Mouse (Mus musculus): ENCODE results near the gene Dalrd3. TPM values are rescaled to one million over a fixed set of nuclear protein-coding genes. Genes with fewer than 3 reads are reported as not detected.
"Not testable (repeated sequence)": the region's sequence is repeated elsewhere in the genome, so short reads cannot be mapped to it uniquely, and the experiment has no call there.

Dalrd3 gene
- polyA plus RNA-seq, 1 experiment from 2014 or later = 127 TPM

DNA sequence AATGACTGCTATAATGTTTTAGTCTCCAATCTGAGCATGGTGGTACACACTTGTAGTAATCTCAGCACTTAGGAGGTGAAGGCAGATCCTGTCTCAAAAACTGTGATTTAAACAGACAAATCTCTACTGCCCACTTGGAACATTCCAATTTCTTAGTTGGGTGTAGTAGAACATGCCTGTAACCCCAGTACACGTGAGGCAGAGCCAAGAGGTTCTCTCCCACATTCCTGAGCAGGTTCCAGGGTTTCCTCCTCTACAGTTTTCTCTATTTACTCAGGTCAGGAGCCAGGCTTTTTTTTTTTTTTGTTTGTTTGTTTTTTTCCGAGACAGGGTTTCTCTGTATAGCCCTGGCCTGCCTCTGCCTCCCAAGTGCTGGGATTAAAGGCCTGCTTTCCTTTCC lies 30.3 kb downstream of the Dalrd3 start:
- Histone ChIP-seq H3K9ac (no peak overlapping the region), H3K9me3 (ENCODE audit: low read depth, low read length) (no peaks in the 10 kb centered on the region), H3K4me2 (no peak overlapping the region), H3K36me3 (ENCODE audit: insufficient read depth) (peaks cover 22% of the 10 kb centered on the region), H3K27me3 (ENCODE audit: insufficient read depth, low read length) (no peaks in the 10 kb centered on the region), H3K4me3 (ENCODE audit: low read depth, low read length) (no peak overlapping the region), H3K27ac (ENCODE audit: low read depth) (no peak overlapping the region), H3K4me1 (ENCODE audit: insufficient read depth) (no peaks in the 10 kb centered on the region)
- whole genome bisulfite sequencing = 23% methylated on average over 2 of the region's 2 CpGs
- ATAC-seq (ENCODE audit: insufficient read depth) (no peak), DNase-seq (no peak)
- no peak for TF ChIP-seq CTCF (IDR thresholded peaks at IDR 0.05; ENCODE audit: low read depth)

DNA sequence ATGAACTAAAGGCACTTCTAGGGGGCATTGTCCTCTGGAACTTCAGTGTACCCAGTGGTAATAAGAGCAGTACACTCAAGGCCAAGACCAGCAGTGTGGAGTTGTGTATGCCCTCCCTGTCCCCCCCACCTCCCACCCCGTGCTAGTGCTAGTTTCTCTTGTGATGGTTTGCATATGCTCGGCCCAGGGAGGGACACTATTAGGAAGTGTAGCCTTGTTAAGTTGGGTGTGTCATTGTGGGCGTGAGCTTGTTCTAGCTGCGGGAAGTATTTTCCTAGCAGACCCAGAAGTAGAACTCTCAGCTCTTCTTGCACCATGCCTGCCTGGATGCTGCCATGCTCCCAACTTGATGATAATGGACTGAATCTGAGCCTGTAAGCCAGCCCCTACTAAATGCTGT lies 32.3 kb downstream of the Dalrd3 start:
- no peaks in the 10 kb centered on the region for H3K9me3 ChIP-seq (ENCODE audit: low read depth, low read length)
- no peak overlapping the region for H3K9ac ChIP-seq
- DNase-seq (no peak), ATAC-seq (ENCODE audit: insufficient read depth) (no peak)
- WGBS = 74% methylated on average over 4 of the region's 4 CpGs
- no peak overlapping the region for H3K27ac ChIP-seq (ENCODE audit: low read depth)
- H3K4me1 ChIP-seq (ENCODE audit: insufficient read depth) = no peaks in the 10 kb centered on the region
- H3K27me3 ChIP-seq (ENCODE audit: insufficient read depth, low read length) = no peaks in the 10 kb centered on the region
- H3K4me2 ChIP-seq = no peak overlapping the region
- H3K4me3 ChIP-seq (ENCODE audit: low read depth, low read length) = no peak overlapping the region
- no peak for TF ChIP-seq CTCF (IDR thresholded peaks at IDR 0.05; ENCODE audit: low read depth)
- H3K36me3 ChIP-seq (ENCODE audit: insufficient read depth) = peaks cover 39% of the 10 kb centered on the region

DNA sequence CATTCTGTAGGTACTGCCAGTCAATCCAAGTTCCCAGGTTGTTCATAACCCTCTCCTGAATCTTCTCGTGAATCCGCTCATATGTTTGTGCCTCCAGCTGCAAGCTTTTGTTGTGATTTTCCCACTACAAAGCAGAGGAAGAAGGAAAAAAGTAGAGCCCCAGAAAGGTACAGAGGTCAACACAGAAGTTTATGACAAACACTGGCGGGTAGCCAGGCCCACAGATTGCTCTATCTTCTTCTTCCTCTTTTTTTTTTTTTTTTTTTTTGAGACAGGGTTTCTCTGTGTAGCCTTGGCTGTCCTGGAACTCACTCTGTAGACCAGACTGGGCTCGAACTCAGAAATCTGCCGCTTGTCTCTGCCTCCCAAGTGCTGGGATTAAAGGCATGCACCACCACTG lies 38.2 kb downstream of the Dalrd3 start:
- 82% methylated on average over 5 of the region's 5 CpGs for WGBS
- H3K9me3 ChIP-seq (ENCODE audit: low read depth, low read length) = not testable (repeated sequence)
- H3K36me3 ChIP-seq (ENCODE audit: insufficient read depth) = peaks cover 97% of the 10 kb centered on the region

DNA sequence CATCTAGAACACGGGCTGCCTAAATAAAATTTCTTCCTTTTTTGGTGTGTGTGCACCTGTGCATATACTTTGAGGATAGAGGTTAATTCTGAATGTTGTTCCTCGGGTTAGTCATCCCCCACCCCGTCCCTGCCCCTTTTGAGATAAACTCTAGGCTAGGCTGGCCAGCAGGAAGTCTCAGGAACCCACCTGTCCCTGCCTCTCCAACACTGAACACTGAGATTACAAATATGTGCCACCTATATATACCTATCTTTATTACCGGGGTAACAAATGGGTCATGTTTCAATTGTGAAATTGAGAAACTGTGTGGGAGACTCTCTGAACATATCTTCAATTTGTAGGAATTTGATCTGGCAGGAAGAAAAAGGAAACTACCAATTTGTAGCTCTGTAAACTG lies 39.2 kb downstream of the Dalrd3 start:
- no peak for DNase-seq
- Histone ChIP-seq H3K4me1 (ENCODE audit: insufficient read depth) (no peaks in the 10 kb centered on the region), H3K27ac (ENCODE audit: low read depth) (no peak overlapping the region), H3K9ac (no peak overlapping the region), H3K4me3 (ENCODE audit: low read depth, low read length) (no peak overlapping the region), H3K27me3 (ENCODE audit: insufficient read depth, low read length) (no peaks in the 10 kb centered on the region), H3K36me3 (ENCODE audit: insufficient read depth) (peaks cover 97% of the 10 kb centered on the region), H3K4me2 (no peak overlapping the region), H3K9me3 (ENCODE audit: low read depth, low read length) (no peaks in the 10 kb centered on the region)
- WGBS = 80% methylated on average over 4 of the region's 4 CpGs
- no peak for ATAC-seq (ENCODE audit: insufficient read depth)
- no peak for TF ChIP-seq CTCF (IDR thresholded peaks at IDR 0.05; ENCODE audit: low read depth)

More for the DNA sequence above, 38.2 kb downstream of the Dalrd3 start:
- not testable (repeated sequence) for H3K4me3 ChIP-seq (ENCODE audit: low read depth, low read length); H3K9ac ChIP-seq; DNase-seq; H3K27ac ChIP-seq (ENCODE audit: low read depth); H3K4me1 ChIP-seq (ENCODE audit: insufficient read depth); ATAC-seq (ENCODE audit: insufficient read depth); H3K27me3 ChIP-seq (ENCODE audit: insufficient read depth, low read length); H3K4me2 ChIP-seq

DNA sequence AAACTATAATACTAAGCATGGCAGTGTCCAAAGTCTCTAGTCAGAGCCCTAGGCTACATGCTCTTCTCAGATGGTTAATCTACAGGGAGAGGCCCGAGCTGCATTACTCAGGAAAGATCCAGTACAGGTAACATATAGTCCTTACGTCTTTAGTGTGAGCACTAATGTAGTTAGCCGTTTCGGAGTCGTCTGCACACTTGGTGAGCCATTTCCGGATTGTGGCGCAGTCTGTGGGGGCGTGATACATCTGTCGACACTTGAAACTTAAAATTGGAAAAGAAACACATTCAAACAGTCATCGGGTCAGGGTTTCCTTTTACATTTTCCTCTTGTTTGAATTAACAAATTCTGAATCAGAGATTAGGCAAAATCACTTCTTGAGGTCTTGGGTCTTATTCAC lies 41.8 kb downstream of the Dalrd3 start:
- no peak for ATAC-seq (ENCODE audit: insufficient read depth)
- Histone ChIP-seq H3K9me3 (ENCODE audit: low read depth, low read length) (no peaks in the 10 kb centered on the region), H3K27me3 (ENCODE audit: insufficient read depth, low read length) (no peaks in the 10 kb centered on the region), H3K4me1 (ENCODE audit: insufficient read depth) (no peaks in the 10 kb centered on the region), H3K4me2 (no peak overlapping the region), H3K27ac (ENCODE audit: low read depth) (no peak overlapping the region), H3K4me3 (ENCODE audit: low read depth, low read length) (no peak overlapping the region), H3K9ac (no peak overlapping the region), H3K36me3 (ENCODE audit: insufficient read depth) (peaks cover 94% of the 10 kb centered on the region)
- TF ChIP-seq CTCF (IDR thresholded peaks at IDR 0.05; ENCODE audit: low read depth) = no peak
- 95% methylated on average over 10 of the region's 10 CpGs for WGBS
- no peak for DNase-seq

DNA sequence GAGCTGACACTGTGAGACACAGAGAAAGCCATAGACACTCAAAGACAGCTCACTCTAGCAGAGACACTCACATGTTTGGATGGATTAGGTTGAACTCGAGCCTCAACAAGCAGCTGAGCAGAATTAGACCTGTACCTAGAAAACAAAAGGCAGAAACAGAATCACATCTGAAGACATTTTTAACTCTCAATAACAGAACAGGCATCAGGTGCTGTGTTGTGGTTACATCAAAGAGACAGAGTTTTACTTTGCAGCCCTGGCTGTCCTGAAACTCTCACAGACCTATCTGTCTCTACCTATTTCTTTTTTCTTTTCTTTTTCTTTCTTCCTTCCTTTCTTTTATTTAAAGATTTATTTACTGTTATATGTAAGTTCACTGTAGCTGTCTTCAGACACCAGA lies 47.6 kb downstream of the Dalrd3 start:
- WGBS = 100% methylated on average over 1 of the region's 1 CpGs
- TF ChIP-seq CTCF (IDR thresholded peaks at IDR 0.05; ENCODE audit: low read depth) = no peak
- Histone ChIP-seq H3K4me1 (ENCODE audit: insufficient read depth) (no peaks in the 10 kb centered on the region), H3K4me3 (ENCODE audit: low read depth, low read length) (no peak overlapping the region), H3K27me3 (ENCODE audit: insufficient read depth, low read length) (no peaks in the 10 kb centered on the region), H3K4me2 (no peak overlapping the region), H3K9ac (no peak overlapping the region), H3K27ac (ENCODE audit: low read depth) (no peak overlapping the region), H3K9me3 (ENCODE audit: low read depth, low read length) (no peaks in the 10 kb centered on the region), H3K36me3 (ENCODE audit: insufficient read depth) (peaks cover 78% of the 10 kb centered on the region)
- DNase-seq (no peak), ATAC-seq (ENCODE audit: insufficient read depth) (no peak)

MicroRNAs within 50 kb of the gene (microRNA counts, 519-probe panel; counts per million panel counts)
- microRNA mmu-miR-191 (3,092 counts per million, percentile 59 among the panel's probes with 10 or more counts), microRNA mmu-miR-425 (2,711 counts per million, percentile 50 among the panel's probes with 10 or more counts)

Small RNA genes lying within 50 kb of the gene (microRNA-seq; reads per million reads assigned to microRNA genes)
- gene Gm24083 (ENCODE audit: borderline number of aligned reads) = not detected
- not detected for gene Mir191 (ENCODE audit: borderline number of aligned reads)
- 2,616 reads per million, percentile 82 among the genes with 10 or more reads in this experiment for gene Mir425 (ENCODE audit: borderline number of aligned reads)

Other genes starting within 250 kb of the Dalrd3 start
- gene Gpx1, start 231.0 kb upstream of the Dalrd3 start, polyA plus RNA-seq (2014; fragmentation: Nextera tagmentation; extraction: Ambion mirVana) = 617 and 664 TPM in 2 replicates
- gene Usp4, start 222.0 kb upstream of the Dalrd3 start, polyA plus RNA-seq (2014; fragmentation: Nextera tagmentation; extraction: Ambion mirVana) = 110 and 113 TPM in 2 replicates
- 0.78 and 1.1 TPM in 2 replicates for gene 1700102P08Rik, start 177.1 kb upstream of the Dalrd3 start, polyA plus RNA-seq (2014; fragmentation: Nextera tagmentation; extraction: Ambion mirVana)
- 3.0 and 4.1 TPM in 2 replicates for gene Ccdc36, start 141.4 kb upstream of the Dalrd3 start, polyA plus RNA-seq (2014; fragmentation: Nextera tagmentation; extraction: Ambion mirVana)
- gene BC048562, start 133.4 kb upstream of the Dalrd3 start, polyA plus RNA-seq (2014; fragmentation: Nextera tagmentation; extraction: Ambion mirVana) = not detected in 2 replicates
- 46.7 and 46.9 TPM in 2 replicates for gene Ccdc71, start 109.4 kb upstream of the Dalrd3 start, polyA plus RNA-seq (2014; fragmentation: Nextera tagmentation; extraction: Ambion mirVana)
- 46.4 and 46.7 TPM in 2 replicates for gene Klhdc8b, start 108.3 kb upstream of the Dalrd3 start, polyA plus RNA-seq (2014; fragmentation: Nextera tagmentation; extraction: Ambion mirVana)
- gene Lamb2, start 90.2 kb upstream of the Dalrd3 start, polyA plus RNA-seq (2014; fragmentation: Nextera tagmentation; extraction: Ambion mirVana) = 47.9 and 48.6 TPM in 2 replicates
- 56.9 and 63.3 TPM in 2 replicates for gene Usp19, start 79.3 kb upstream of the Dalrd3 start, polyA plus RNA-seq (2014; fragmentation: Nextera tagmentation; extraction: Ambion mirVana)
- 97.1 and 97.7 TPM in 2 replicates for gene Qars, start 62.2 kb upstream of the Dalrd3 start, polyA plus RNA-seq (2014; fragmentation: Nextera tagmentation; extraction: Ambion mirVana)
- 139 and 145 TPM in 2 replicates for gene Qrich1, start 53.1 kb upstream of the Dalrd3 start, polyA plus RNA-seq (2014; fragmentation: Nextera tagmentation; extraction: Ambion mirVana)
- gene Impdh2, start 9.6 kb upstream of the Dalrd3 start, polyA plus RNA-seq (2014; fragmentation: Nextera tagmentation; extraction: Ambion mirVana) = 199 and 202 TPM in 2 replicates
- gene Ndufaf3, start 2.5 kb upstream of the Dalrd3 start, polyA plus RNA-seq (2014; fragmentation: Nextera tagmentation; extraction: Ambion mirVana) = 39.7 and 46.9 TPM in 2 replicates
- 106 and 117 TPM in 2 replicates for gene Wdr6, start 8.9 kb downstream of the Dalrd3 start, polyA plus RNA-seq (2014; fragmentation: Nextera tagmentation; extraction: Ambion mirVana)
- gene P4htm, start 27.8 kb downstream of the Dalrd3 start, polyA plus RNA-seq (2014; fragmentation: Nextera tagmentation; extraction: Ambion mirVana) = 5.7 and 6.1 TPM in 2 replicates
- gene Arih2, start 79.5 kb downstream of the Dalrd3 start, polyA plus RNA-seq (2014; fragmentation: Nextera tagmentation; extraction: Ambion mirVana) = 41.6 and 44.9 TPM in 2 replicates
- 27.6 and 29.6 TPM in 2 replicates for gene Slc25a20, start 92.2 kb downstream of the Dalrd3 start, polyA plus RNA-seq (2014; fragmentation: Nextera tagmentation; extraction: Ambion mirVana)
- 35.0 and 38.1 TPM in 2 replicates for gene Prkar2a, start 119.4 kb downstream of the Dalrd3 start, polyA plus RNA-seq (2014; fragmentation: Nextera tagmentation; extraction: Ambion mirVana)
- gene Ip6k2, start 213.9 kb downstream of the Dalrd3 start, polyA plus RNA-seq (2014; fragmentation: Nextera tagmentation; extraction: Ambion mirVana) = 88.1 and 90.4 TPM in 2 replicates
- gene Nckipsd, start 238.5 kb downstream of the Dalrd3 start, polyA plus RNA-seq (2014; fragmentation: Nextera tagmentation; extraction: Ambion mirVana) = 11.3 and 14.4 TPM in 2 replicates